Mouse (Mus musculus): ENCODE data around the gene Hspa12a. TPM values are rescaled to one million over a fixed set of nuclear protein-coding genes. Genes with fewer than 3 reads are reported as not detected.

The Hspa12a gene
- polyA plus RNA-seq (2017; shearing (Covaris generic)), result 2.4 TPM

GRCm38 (mm10) chr19:58942841-58943828 lies at the start of gene Hspa12a, which contains the start of gene Eno4:
TSS of gene Hspa12a (minus strand) at chr19:58943654.
TSS of gene Eno4 (plus strand) at chr19:58943425.

GRCm38 (mm10) chr19:58794284-58794683 lies 149.2 kb downstream of the Hspa12a start, which contains the start of gene 1700019N19Rik:
TSS of gene 1700019N19Rik (minus strand) at chr19:58794461.

GRCm38 (mm10) chr19:58759423-58759822 lies 184.0 kb downstream of the Hspa12a start, which contains the start of gene Pnliprp2:
TSS of gene Pnliprp2 (plus strand) at chr19:58759719.

Other genes with a start within 250 kb of the Hspa12a start
- not detected for gene Pnliprp1, start 214.8 kb downstream of the Hspa12a start, polyA plus RNA-seq (2017; shearing (Covaris generic))
- not detected for gene Pnliprp2, start 183.9 kb downstream of the Hspa12a start, polyA plus RNA-seq (2017; shearing (Covaris generic))
- gene 1700019N19Rik, start 149.2 kb downstream of the Hspa12a start, polyA plus RNA-seq (2017; shearing (Covaris generic)), result not detected
- gene Eno4, start 229 bp downstream of the Hspa12a start, polyA plus RNA-seq (2017; shearing (Covaris generic)), result not detected
- gene Shtn1, start 132.4 kb upstream of the Hspa12a start, polyA plus RNA-seq (2017; shearing (Covaris generic)), result 2.0 TPM
- not detected for gene Vax1, start 226.4 kb upstream of the Hspa12a start, polyA plus RNA-seq (2017; shearing (Covaris generic))